Mouse (Mus musculus): ENCODE data around the gene Cd68. TPM values are rescaled to one million over a fixed set of nuclear protein-coding genes. Genes with fewer than 3 reads are reported as not detected.
A peak's percentile ranks its signal among the peaks of the same experiment; 100 is the strongest.
"Not testable (repeated sequence)": the region's sequence is repeated elsewhere in the genome, so short reads cannot be mapped to it uniquely, and the experiment has no call there.

Cd68 gene
- polyA plus RNA-seq, 1 experiment from 2014 or later: 15.0 TPM

DNA sequence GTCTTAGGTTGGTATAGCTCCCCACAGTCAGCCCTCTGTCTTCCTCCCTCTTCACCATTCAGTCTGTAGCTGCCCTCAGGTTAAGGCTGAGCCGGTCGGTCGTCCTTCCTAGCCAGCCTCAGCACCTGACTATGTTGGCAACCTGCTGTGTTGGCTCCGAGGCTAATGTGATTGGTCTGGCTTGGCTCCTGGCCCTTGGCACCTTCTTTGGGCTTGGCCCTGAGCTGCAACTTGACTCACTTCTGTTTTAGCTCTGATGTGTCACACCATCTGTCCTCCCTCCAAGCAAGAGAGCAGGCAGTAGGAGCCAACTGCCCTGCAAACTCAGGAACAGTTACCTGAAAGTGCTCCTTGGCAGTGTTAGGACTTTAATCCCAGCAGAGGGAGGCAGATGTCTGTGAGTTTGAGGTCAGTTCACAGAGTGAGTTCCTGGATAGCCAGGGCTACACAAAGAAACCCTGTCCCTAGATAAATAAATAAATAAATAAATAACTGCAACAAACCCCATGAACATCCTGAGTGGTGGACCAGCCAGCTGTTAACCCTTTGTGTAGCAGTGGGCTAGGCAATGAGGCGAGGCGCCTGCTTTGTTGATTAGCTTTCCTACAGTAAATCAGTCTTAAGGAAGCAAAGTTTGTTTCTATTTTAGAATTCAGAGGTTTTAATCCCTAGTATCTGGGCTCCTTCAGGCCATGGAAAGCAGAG, 41.0 kb upstream of the Cd68 start:
- H3K36me3 ChIP-seq: no peaks in the 10 kb centered on the region
- H3K27me3 ChIP-seq (replicated peaks): no peaks in the 10 kb centered on the region
- ATAC-seq: no peak
- 65% methylated on average over 6 of the region's 6 CpGs for WGBS (ENCODE audit: insufficient replicate concordance)
- H3K27ac ChIP-seq: 0 out of 2 replicates have a peak overlapping the region, but pooled peaks have one; percentile 1
- no peaks in the 10 kb centered on the region for H3K9me3 ChIP-seq (replicated peaks)
- H3K9ac ChIP-seq: no peak overlapping the region
- no peak overlapping the region for H3K4me2 ChIP-seq
- peaks cover 36% of the 10 kb centered on the region for H3K4me1 ChIP-seq
- H3K4me3 ChIP-seq: no peak overlapping the region

DNA sequence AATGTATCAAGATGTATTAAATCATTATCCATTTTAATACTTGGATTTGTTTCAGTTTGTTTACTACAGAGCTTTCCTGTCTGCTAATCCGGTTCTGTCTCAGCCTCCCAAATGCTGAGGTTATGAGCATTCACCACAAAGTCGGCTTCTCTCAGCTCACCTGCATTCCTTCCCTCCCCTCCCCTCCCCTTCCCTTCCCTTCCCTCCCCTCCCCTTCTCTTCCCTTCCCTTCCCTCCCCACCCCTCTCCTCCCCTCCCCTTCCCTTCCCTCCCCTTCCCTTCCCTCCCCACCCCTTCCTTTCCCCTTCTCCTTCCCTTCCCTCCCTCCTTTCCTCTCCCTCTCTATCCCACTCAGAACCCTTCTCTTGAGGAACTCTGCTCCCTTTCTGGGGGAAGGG, 38.7 kb upstream of the Cd68 start:
- H3K4me1 ChIP-seq: peaks cover 24% of the 10 kb centered on the region
- H3K9me3 ChIP-seq (replicated peaks): no peaks in the 10 kb centered on the region
- WGBS (ENCODE audit: insufficient replicate concordance): 28% methylated on average over 2 of the region's 2 CpGs
- H3K27ac ChIP-seq: 0 out of 2 replicates have a peak overlapping the region, but pooled peaks have one; percentile 3
- ATAC-seq: no peak
- H3K9ac ChIP-seq: no peak overlapping the region
- H3K4me3 ChIP-seq: no peak overlapping the region
- no peaks in the 10 kb centered on the region for H3K36me3 ChIP-seq
- no peaks in the 10 kb centered on the region for H3K27me3 ChIP-seq (replicated peaks)
- no peak overlapping the region for H3K4me2 ChIP-seq

DNA sequence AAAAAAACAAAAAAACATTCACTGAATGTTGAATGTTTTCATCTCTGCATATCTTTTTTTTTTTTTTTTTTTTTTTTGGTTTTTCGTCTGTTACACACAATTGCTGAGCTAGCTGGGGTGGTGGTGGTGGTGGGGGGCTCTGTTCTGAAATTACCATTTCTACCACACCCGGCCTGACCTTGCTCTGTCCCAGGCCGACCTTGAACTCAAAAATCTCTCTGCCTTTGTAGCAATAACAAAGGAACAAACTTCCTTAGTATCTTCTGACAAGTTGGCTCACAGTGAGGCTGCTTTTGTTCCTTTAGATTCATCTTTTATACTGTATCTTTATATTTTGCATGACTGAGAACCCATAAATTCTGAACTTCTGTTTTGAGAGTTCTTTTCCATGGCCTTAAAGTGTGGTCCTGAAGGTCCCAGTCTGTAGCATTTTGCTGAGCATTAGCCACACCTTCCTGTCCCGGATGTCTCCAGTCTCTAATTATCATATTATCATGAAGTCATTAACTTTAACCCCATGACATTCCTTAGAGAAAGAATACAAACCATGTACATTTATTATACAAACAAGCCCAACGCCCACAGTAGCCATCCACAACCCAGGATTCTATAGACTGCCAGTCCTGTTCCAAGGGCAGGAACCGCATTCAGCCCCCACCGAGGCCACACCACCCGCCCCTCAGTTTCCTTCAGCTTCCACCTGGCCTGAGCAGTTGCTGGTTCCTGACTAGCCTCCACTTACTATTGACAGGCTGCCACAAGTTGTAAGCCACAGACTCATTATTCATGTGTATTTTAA, 38.1 kb upstream of the Cd68 start:
- Histone ChIP-seq H3K4me1 (peaks cover 22% of the 10 kb centered on the region), H3K9me3 (replicated peaks) (no peaks in the 10 kb centered on the region), H3K9ac (no peak overlapping the region), H3K27me3 (replicated peaks) (no peaks in the 10 kb centered on the region), H3K4me2 (no peak overlapping the region), H3K4me3 (no peak overlapping the region), H3K36me3 (no peaks in the 10 kb centered on the region), H3K27ac (no peak overlapping the region)
- ATAC-seq: no peak
- WGBS (ENCODE audit: insufficient replicate concordance): 53% methylated on average over 8 of the region's 8 CpGs

DNA sequence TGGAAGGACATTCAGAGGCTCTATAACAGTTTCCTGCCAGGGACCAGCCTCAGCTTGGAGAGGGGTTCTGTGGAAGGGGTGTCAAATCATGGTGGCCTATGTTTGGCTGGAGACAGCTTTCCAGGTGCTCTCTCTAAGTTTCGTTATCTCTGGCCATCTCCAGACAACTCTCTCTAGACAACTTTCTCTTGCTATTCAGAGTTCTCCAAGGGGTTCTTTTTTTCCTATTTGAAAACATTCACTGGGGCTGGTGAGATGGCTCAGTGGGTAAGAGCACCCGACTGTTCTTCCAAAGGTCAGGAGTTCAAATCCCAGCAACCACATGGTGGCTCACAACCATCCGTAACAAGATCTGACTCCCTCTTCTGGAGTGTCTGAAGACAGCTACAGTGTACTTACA, 37.4 kb upstream of the Cd68 start:
- not testable (repeated sequence) for H3K9me3 ChIP-seq (replicated peaks); H3K36me3 ChIP-seq; H3K4me3 ChIP-seq; H3K27ac ChIP-seq; H3K27me3 ChIP-seq (replicated peaks); H3K4me2 ChIP-seq; ATAC-seq; H3K9ac ChIP-seq
- peaks cover 22% of the 10 kb centered on the region for H3K4me1 ChIP-seq
- 66% methylated on average over 3 of the region's 3 CpGs for WGBS (ENCODE audit: insufficient replicate concordance)

DNA sequence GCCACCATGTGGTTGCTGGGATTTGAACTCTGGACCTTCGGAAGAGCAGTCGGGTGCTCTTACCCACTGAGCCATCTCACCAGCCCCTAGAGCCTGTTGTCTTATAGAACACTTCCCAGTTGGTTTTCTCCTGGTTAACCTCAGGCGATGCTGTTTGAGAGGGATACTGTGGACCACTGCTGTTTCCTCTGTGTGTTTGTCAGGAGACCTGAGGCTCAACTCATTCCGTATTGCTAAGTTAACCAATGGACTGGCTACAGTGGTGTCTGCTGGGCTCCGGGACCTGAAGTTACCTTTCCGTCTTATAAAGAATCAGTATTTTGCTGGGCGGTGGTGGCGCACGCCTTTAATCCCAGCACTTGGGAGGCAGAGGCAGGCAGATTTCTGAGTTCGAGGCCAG, 36.9 kb upstream of the Cd68 start:
- H3K27ac ChIP-seq; ATAC-seq; H3K9ac ChIP-seq; H3K4me3 ChIP-seq; H3K4me2 ChIP-seq; H3K9me3 ChIP-seq (replicated peaks); H3K36me3 ChIP-seq; H3K27me3 ChIP-seq (replicated peaks): not testable (repeated sequence)
- peaks cover 22% of the 10 kb centered on the region for H3K4me1 ChIP-seq
- 86% methylated on average over 10 of the region's 10 CpGs for WGBS (ENCODE audit: insufficient replicate concordance)

DNA sequence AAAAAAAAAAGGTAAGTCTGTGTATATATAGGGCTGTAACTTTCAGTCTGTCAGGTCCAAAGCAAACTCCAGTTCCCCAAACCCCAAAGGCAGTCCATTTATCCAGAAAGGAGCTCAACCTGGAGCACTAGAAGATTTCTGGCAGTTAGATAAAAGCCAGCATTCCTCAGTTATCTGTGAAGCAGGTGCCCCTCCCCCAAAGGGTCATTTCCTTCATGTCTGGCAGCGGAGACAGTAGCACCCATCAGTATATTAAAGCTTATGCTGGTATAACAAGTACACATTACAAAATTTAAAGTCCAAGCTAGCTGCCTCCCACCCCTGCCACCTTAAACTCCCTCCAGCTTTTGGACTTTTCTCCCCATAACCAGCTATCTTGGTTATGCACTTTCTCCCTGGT, 33.6 kb upstream of the Cd68 start:
- Histone ChIP-seq H3K9ac (no peak overlapping the region), H3K4me3 (no peak overlapping the region), H3K27me3 (replicated peaks) (peaks cover 13% of the 10 kb centered on the region), H3K27ac (no peak overlapping the region), H3K36me3 (no peaks in the 10 kb centered on the region), H3K4me1 (peaks cover 27% of the 10 kb centered on the region), H3K4me2 (0 out of 2 replicates have a peak overlapping the region, but pooled peaks have one; percentile 12), H3K9me3 (replicated peaks) (no peaks in the 10 kb centered on the region)
- no peak for ATAC-seq
- WGBS (ENCODE audit: insufficient replicate concordance): 7% methylated on average over 1 of the region's 1 CpGs

DNA sequence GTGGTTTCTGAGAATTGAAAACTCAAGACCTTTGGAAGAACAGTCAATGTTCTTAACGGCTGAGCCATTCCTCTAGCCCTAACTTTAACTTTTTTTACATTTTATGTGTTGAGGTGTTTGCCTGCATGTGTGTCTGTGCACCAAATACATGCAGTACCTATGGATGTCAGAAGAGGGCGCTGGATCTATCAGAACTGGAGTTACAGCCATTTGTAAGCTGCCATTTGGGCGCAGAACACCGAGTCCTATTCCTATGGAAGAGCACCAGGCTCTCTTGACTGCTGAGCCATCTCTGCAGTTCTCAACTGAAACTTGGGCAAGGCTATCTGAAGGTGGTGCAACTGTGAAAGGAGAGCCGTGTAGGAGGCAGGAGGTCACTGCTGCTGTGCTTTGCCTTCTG, 32.6 kb upstream of the Cd68 start:
- H3K4me2 ChIP-seq: no peak overlapping the region
- ATAC-seq: no peak
- H3K27ac ChIP-seq: no peak overlapping the region
- H3K27me3 ChIP-seq (replicated peaks): peaks cover 15% of the 10 kb centered on the region
- H3K9ac ChIP-seq: no peak overlapping the region
- no peak overlapping the region for H3K4me3 ChIP-seq
- 61% methylated on average over 5 of the region's 5 CpGs for WGBS (ENCODE audit: insufficient replicate concordance)
- H3K4me1 ChIP-seq: peaks cover 23% of the 10 kb centered on the region
- no peaks in the 10 kb centered on the region for H3K9me3 ChIP-seq (replicated peaks)
- H3K36me3 ChIP-seq: no peaks in the 10 kb centered on the region

DNA sequence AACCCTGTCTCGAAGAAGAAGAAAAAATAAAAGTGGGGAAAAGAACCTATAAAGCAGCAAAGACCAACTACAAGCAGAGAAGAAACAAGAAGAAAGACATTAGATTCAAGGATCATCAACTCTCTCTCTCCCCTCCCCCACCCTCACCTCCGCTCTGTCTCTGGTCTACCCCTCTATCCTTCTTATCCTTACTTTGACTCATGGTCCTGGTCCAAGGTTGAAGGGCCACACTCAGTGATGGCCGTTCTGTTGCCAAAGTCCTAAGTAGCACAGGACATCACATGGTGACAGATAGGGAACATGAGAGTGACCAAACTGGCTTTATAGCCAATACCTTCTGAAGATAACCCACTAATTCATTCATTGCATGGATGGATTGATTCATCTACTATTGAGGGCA, 31.4 kb upstream of the Cd68 start:
- WGBS (ENCODE audit: insufficient replicate concordance): 80% methylated on average over 3 of the region's 3 CpGs
- no peak for ATAC-seq

DNA sequence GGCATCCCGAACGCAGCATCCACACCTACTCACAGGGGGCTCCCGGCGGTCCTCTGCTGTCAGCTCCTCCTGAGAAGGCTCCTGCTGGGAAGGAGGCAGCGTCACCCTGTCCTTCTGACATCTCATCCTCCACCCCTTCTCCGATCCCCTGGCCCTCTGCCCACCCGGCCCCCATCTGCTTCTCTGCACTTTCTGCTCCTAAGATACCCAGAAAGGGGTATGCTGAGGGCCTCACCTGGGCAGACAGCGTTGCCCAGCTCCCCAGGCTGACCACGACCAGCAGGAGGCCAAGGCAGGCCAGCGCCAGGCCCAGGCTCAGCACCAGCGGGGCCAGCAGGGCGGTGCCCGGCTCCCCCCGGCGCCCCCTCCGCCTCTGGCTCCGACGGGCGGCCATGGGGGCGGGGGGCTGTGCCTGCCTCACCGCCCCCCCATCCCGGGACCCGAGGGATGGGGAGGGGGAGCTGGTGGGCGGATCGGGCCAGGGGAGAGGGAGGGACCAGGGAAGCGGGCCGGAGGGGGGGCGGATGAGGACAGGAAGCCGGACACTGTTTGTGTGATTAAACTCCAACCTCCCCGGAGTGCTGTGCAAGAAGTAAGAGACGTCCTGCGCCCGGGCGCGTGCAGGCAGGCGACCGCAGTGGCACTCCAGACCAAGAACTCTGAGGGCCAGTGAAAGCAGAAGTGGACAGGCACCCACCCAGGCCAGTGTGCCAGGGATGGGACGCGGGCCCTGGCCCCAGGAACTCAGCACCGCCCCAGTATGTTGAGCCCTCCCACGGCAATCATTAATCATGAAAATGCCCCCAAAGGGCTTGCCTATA, 29.6 kb upstream of the Cd68 start, which contains the start of the genes Tnfsf12 and Tnfsfm13:
Gene Tnfsf12, minus strand, starts transcription at position 489 of the 821 bp plus-strand sequence.
Gene Tnfsfm13, minus strand, starts transcription at position 738 of the 821 bp plus-strand sequence.
- Histone ChIP-seq H3K27me3 (replicated peaks) (peaks cover 15% of the 10 kb centered on the region), H3K9ac (peak within 1 kb of the TSS; percentile 69), H3K4me3 (peak within 1 kb of the TSS; percentile 56), H3K4me2 (peak within 1 kb of the TSS; percentile 78), H3K36me3 (no peaks in the 10 kb centered on the region), H3K27ac (peak within 1 kb of the TSS; percentile 34), H3K9me3 (replicated peaks) (no peaks in the 10 kb centered on the region), H3K4me1 (peaks cover 35% of the 10 kb centered on the region)
- peak; percentile 49 for ATAC-seq
- 10% methylated on average over 41 of the region's 41 CpGs for WGBS (ENCODE audit: insufficient replicate concordance)

More for the DNA sequence above, 31.4 kb upstream of the Cd68 start:
- Histone ChIP-seq H3K4me1 (peaks cover 31% of the 10 kb centered on the region), H3K9ac (no peak overlapping the region), H3K4me3 (no peak overlapping the region), H3K27ac (no peak overlapping the region), H3K4me2 (no peak overlapping the region), H3K9me3 (replicated peaks) (no peaks in the 10 kb centered on the region), H3K27me3 (replicated peaks) (peaks cover 15% of the 10 kb centered on the region), H3K36me3 (no peaks in the 10 kb centered on the region)

DNA sequence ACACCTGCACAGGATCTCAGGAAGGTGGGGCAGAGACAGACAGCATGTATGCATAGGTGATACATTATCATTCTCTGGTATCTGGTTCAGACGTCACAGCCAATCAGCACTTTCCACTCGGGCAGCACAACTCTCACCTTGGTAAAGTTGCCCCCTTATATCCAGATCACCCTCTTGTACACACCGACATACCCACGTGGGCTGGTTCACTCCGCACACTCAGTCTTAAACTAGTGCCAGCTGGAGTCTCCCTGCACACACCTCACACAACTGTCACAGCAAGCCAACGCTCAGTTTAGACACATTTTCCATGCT, 29.1 kb upstream of the Cd68 start:
- Histone ChIP-seq H3K27me3 (replicated peaks) (peaks cover 15% of the 10 kb centered on the region), H3K4me2 (peak overlapping the region; percentile 78), H3K4me1 (peaks cover 34% of the 10 kb centered on the region), H3K36me3 (no peaks in the 10 kb centered on the region), H3K9me3 (replicated peaks) (no peaks in the 10 kb centered on the region), H3K4me3 (peak overlapping the region; percentile 56), H3K9ac (peak overlapping the region; percentile 69; the same call in 1 of the 2 replicates), H3K27ac (0 out of 2 replicates have a peak overlapping the region, but pooled peaks have one; percentile 34)
- no peak for ATAC-seq
- WGBS (ENCODE audit: insufficient replicate concordance): 45% methylated on average over 6 of the region's 6 CpGs

DNA sequence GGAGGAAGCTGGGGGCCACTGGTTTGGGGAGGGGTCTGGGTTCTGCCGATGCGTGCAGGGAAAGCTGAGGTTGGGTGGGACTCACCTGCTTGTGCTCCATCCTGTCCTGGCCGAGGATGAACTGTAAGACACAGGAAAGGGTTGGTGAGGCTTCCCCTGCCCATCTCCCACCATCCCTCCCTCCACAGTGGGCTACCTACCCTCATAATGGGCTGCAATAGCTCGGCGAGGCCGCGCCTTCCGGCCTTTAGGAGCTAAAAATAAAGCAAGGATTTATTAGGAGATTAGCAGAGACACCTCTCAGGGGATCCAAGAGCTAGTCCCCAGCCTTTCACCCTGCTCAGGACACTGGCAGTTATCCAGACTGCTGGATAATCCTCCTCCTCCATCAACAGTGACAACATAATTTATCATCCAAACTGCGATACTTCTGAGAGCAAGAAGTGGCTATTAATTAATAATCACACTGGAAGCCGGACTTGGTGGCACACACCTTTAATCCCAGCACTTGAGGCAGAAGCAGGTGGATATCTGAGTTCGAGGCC, 27.5 kb upstream of the Cd68 start:
- Histone ChIP-seq H3K4me1 (peaks cover 25% of the 10 kb centered on the region), H3K27me3 (replicated peaks) (peaks cover 15% of the 10 kb centered on the region)

More for the DNA sequence above, 27.5 kb upstream of the Cd68 start:
- H3K4me3 ChIP-seq: no peak overlapping the region
- 54% methylated on average over 11 of the region's 11 CpGs for WGBS (ENCODE audit: insufficient replicate concordance)
- H3K36me3 ChIP-seq: no peaks in the 10 kb centered on the region
- H3K27ac ChIP-seq: no peak overlapping the region
- H3K9me3 ChIP-seq (replicated peaks): no peaks in the 10 kb centered on the region
- no peak overlapping the region for H3K4me2 ChIP-seq
- no peak overlapping the region for H3K9ac ChIP-seq
- ATAC-seq: no peak

All from liver, embryonic 12.5 days (tissue).